Mouse (Mus musculus): Measurements from ENCODE around the gene Ckmt1. TPM values are rescaled to one million over a fixed set of nuclear protein-coding genes. Genes with fewer than 3 reads are reported as not detected.
"Not testable (repeated sequence)": the region's sequence is repeated elsewhere in the genome, so short reads cannot be mapped to it uniquely, and the experiment has no call there.

Ckmt1 gene
- polyA plus RNA-seq, 1 experiment from 2014 or later = 0.75 TPM

DNA sequence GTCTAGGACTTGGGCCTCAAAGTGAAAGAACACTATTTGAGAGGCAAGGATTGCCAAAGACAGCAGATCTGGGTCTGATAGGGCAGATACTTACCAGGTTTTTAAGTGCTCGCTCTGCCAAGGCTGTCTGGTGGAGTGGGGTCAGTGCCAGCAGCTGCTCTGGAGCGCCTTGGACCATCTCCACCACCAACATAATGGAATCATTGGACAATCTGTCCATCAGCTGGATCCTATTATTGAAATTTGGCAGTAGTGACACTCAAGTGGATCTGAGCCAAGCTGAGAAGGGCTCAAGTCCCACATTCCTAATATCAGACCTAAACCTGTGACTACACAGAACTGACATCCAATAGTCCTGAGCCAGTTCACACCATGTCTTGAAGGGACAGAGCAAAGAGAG, 11.3 kb downstream of the Ckmt1 start:
- DNase-seq = no peak
- 69% methylated on average over 2 of the region's 2 CpGs for WGBS
- H3K4me1 ChIP-seq (ENCODE audit: insufficient read depth) = no peaks in the 10 kb centered on the region
- no peak overlapping the region for H3K27ac ChIP-seq (ENCODE audit: low read depth)
- H3K9me3 ChIP-seq (ENCODE audit: low read depth, low read length) = no peaks in the 10 kb centered on the region
- no peak overlapping the region for H3K4me2 ChIP-seq
- H3K36me3 ChIP-seq (ENCODE audit: insufficient read depth) = no peaks in the 10 kb centered on the region
- no peak for TF ChIP-seq CTCF (IDR thresholded peaks at IDR 0.05; ENCODE audit: low read depth)
- no peak for ATAC-seq (ENCODE audit: insufficient read depth)
- H3K27me3 ChIP-seq (ENCODE audit: insufficient read depth, low read length) = no peaks in the 10 kb centered on the region
- no peak overlapping the region for H3K4me3 ChIP-seq (ENCODE audit: low read depth, low read length)
- H3K9ac ChIP-seq = no peak overlapping the region

DNA sequence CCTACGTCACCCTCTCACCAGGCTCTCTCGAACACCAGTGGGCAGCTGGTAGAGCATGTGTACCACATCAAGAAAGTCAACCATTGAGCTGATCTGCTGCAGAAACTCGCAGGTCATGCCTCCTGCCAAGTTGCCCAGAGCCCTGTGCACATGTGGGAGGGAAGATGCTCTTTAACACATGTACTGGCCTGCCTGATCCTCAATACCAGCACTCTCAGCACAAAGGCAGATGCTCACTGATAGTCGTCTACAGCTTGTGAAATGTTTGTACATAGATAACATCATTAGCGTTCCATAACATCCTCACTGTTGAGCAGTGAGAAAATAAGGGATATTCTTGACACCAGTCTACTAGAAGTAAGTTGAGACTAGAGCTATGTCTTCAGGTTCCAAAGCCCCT, 13.4 kb downstream of the Ckmt1 start:
- no peak overlapping the region for H3K4me2 ChIP-seq
- DNase-seq = no peak
- no peak for TF ChIP-seq CTCF (IDR thresholded peaks at IDR 0.05; ENCODE audit: low read depth)
- no peak for ATAC-seq (ENCODE audit: insufficient read depth)
- H3K4me3 ChIP-seq (ENCODE audit: low read depth, low read length) = no peak overlapping the region
- H3K4me1 ChIP-seq (ENCODE audit: insufficient read depth) = no peaks in the 10 kb centered on the region
- no peaks in the 10 kb centered on the region for H3K36me3 ChIP-seq (ENCODE audit: insufficient read depth)
- H3K27ac ChIP-seq (ENCODE audit: low read depth) = no peak overlapping the region
- H3K9ac ChIP-seq = no peak overlapping the region
- 73% methylated on average over 5 of the region's 5 CpGs for WGBS
- no peaks in the 10 kb centered on the region for H3K27me3 ChIP-seq (ENCODE audit: insufficient read depth, low read length)
- no peaks in the 10 kb centered on the region for H3K9me3 ChIP-seq (ENCODE audit: low read depth, low read length)

DNA sequence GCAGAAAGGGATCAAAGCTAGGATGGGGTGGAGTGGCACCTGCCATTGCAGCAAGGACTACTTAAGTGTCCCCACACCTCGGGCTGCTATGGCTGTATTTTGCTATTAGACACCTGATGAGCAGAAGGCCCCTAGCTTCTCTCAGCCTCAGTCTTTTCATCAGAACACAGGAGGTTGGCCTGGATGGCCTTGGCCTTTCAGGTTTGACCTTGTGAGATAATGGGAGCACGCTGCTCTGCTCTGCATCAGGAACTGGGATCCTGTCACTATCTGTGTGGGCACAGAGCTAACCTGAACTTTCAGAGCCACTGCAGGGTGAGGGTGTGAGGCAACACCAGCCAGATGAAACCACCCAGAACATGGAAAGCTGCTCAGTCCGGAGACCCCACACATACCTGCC, 14.8 kb downstream of the Ckmt1 start:
- no peak overlapping the region for H3K9ac ChIP-seq

DNA sequence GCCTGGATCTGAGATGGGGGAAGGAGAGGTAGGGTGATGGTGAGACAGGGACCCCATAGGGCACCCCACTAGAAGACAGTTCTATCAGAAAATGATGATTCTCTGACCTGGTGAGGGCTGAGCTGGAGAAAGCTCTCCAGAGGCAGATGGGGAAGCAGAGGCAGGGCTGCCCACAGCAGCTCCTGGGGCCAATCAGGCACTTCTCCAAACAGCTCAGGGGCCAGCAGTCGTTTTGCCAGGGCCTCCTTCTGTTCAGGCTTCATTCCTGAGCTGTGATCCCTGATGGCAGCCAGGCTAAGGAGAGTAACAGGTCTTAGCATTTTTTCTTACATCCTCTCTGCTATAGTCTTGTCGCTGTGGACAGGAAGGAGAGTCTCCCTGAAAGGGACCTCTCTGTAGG, 17.3 kb downstream of the Ckmt1 start:
- Histone ChIP-seq H3K36me3 (ENCODE audit: insufficient read depth) (no peaks in the 10 kb centered on the region), H3K27ac (ENCODE audit: low read depth) (no peak overlapping the region), H3K4me2 (no peak overlapping the region), H3K9me3 (ENCODE audit: low read depth, low read length) (no peaks in the 10 kb centered on the region), H3K4me3 (ENCODE audit: low read depth, low read length) (no peak overlapping the region), H3K27me3 (ENCODE audit: insufficient read depth, low read length) (no peaks in the 10 kb centered on the region), H3K4me1 (ENCODE audit: insufficient read depth) (no peaks in the 10 kb centered on the region), H3K9ac (no peak overlapping the region)
- no peak for TF ChIP-seq CTCF (IDR thresholded peaks at IDR 0.05; ENCODE audit: low read depth)
- WGBS = 48% methylated on average over 2 of the region's 2 CpGs
- DNase-seq (no peak), ATAC-seq (ENCODE audit: insufficient read depth) (no peak)

More for the DNA sequence above, 14.8 kb downstream of the Ckmt1 start:
- TF ChIP-seq CTCF (IDR thresholded peaks at IDR 0.05; ENCODE audit: low read depth) = no peak
- no peak overlapping the region for H3K27ac ChIP-seq (ENCODE audit: low read depth)
- DNase-seq (no peak), ATAC-seq (ENCODE audit: insufficient read depth) (no peak)
- no peaks in the 10 kb centered on the region for H3K27me3 ChIP-seq (ENCODE audit: insufficient read depth, low read length)
- H3K4me3 ChIP-seq (ENCODE audit: low read depth, low read length) = no peak overlapping the region
- H3K9me3 ChIP-seq (ENCODE audit: low read depth, low read length) = no peaks in the 10 kb centered on the region
- H3K36me3 ChIP-seq (ENCODE audit: insufficient read depth) = no peaks in the 10 kb centered on the region
- H3K4me2 ChIP-seq = no peak overlapping the region
- H3K4me1 ChIP-seq (ENCODE audit: insufficient read depth) = no peaks in the 10 kb centered on the region
- 63% methylated on average over 3 of the region's 3 CpGs for whole genome bisulfite sequencing

DNA sequence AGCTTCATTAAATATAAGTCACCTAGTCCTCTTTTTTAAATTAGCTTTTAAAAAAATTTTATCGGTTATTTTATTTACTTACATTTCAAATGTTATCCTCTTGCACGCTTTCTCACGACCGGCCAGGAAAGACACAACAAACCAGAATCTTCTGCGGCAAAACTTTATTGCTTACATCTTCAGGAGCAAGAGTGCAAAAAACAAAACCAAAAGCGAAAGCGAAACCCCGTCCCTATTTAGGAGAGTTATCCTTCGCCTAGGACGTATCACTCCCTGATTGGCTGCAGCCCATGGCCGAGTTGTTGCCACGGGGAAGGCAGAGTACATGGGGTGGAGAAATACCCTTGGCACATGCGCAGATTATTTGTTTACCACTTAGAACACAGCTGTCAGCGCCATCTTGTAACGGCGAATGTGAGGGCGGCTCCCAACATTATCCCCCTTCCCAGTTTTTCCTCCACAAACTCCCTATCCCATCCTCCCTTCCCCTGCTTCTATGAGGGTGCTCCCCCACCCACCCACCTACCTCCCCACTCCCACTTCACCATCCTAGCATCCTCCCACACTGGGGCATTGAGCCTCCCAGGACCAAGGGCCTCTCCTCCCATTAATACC, 29.6 kb downstream of the Ckmt1 start, which contains the start of gene Strc:
Strc (minus strand) TSS at position 208 of the 615 bp plus-strand sequence.
- H3K4me1 ChIP-seq (ENCODE audit: insufficient read depth) = not testable (repeated sequence)

DNA sequence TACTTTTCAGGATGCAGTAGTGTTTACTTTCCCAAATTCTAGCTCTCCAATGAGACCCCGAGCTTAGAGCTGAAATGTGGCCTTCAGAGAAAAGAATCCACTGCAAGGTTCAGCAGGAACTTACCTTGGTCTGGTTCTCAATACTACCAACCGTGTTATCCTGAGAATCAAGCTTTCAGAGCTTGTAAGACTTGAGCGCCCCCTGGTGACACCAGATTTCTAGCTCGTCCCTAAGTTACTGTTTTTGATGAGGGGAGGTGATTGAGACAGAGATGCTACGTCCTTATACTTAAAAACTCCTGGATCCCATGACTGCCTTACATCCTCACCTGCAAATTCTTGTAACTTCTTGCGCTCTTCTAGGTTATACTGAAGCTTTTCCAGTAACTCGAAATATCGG, 39.1 kb downstream of the Ckmt1 start:
- 15% methylated on average over 8 of the region's 8 CpGs for WGBS
- H3K4me3 ChIP-seq (ENCODE audit: low read depth, low read length) = no peak overlapping the region
- H3K27ac ChIP-seq (ENCODE audit: low read depth) = no peak overlapping the region
- no peaks in the 10 kb centered on the region for H3K27me3 ChIP-seq (ENCODE audit: insufficient read depth, low read length)
- peak; percentile 81 for TF ChIP-seq CTCF (IDR thresholded peaks at IDR 0.05; ENCODE audit: low read depth)
- DNase-seq (peak; percentile 95), ATAC-seq (ENCODE audit: insufficient read depth) (no peak)
- H3K4me1 ChIP-seq (ENCODE audit: insufficient read depth) = no peaks in the 10 kb centered on the region
- no peak overlapping the region for H3K4me2 ChIP-seq
- no peaks in the 10 kb centered on the region for H3K9me3 ChIP-seq (ENCODE audit: low read depth, low read length)
- H3K9ac ChIP-seq = no peak overlapping the region
- no peaks in the 10 kb centered on the region for H3K36me3 ChIP-seq (ENCODE audit: insufficient read depth)

More for the DNA sequence above, 29.6 kb downstream of the Ckmt1 start, which contains the start of gene Strc:
- not testable (repeated sequence) for H3K27ac ChIP-seq (ENCODE audit: low read depth); DNase-seq; H3K27me3 ChIP-seq (ENCODE audit: insufficient read depth, low read length); H3K9ac ChIP-seq; ATAC-seq (ENCODE audit: insufficient read depth); H3K9me3 ChIP-seq (ENCODE audit: low read depth, low read length); H3K36me3 ChIP-seq (ENCODE audit: insufficient read depth); H3K4me2 ChIP-seq; H3K4me3 ChIP-seq (ENCODE audit: low read depth, low read length)
- 91% methylated on average over 14 of the region's 17 CpGs for WGBS

DNA sequence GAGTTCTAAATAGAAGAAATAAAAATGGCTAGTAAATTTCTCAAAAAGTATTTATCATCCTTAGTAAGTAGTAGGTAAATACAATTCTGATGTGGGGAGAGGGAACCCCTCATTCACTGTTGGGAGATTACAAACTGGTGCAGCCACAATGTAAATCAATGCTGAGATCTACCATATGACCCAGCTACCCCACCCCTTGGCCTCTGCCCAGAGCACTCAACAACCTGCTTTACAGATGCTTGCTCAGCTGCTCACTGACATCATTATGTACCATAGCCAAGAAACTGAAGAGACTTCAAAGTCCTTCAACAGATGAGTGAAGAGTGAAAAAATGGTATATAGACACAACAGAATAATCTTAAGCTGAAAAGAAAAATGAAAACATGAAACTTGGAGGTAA, 45.8 kb downstream of the Ckmt1 start:
- DNase-seq (no peak), ATAC-seq (ENCODE audit: insufficient read depth) (no peak)
- Histone ChIP-seq H3K4me2 (no peak overlapping the region), H3K27ac (ENCODE audit: low read depth) (no peak overlapping the region), H3K4me3 (ENCODE audit: low read depth, low read length) (no peak overlapping the region), H3K36me3 (ENCODE audit: insufficient read depth) (no peaks in the 10 kb centered on the region), H3K9me3 (ENCODE audit: low read depth, low read length) (no peaks in the 10 kb centered on the region), H3K9ac (no peak overlapping the region), H3K4me1 (ENCODE audit: insufficient read depth) (no peaks in the 10 kb centered on the region), H3K27me3 (ENCODE audit: insufficient read depth, low read length) (no peaks in the 10 kb centered on the region)
- TF ChIP-seq CTCF (IDR thresholded peaks at IDR 0.05; ENCODE audit: low read depth) = no peak

DNA sequence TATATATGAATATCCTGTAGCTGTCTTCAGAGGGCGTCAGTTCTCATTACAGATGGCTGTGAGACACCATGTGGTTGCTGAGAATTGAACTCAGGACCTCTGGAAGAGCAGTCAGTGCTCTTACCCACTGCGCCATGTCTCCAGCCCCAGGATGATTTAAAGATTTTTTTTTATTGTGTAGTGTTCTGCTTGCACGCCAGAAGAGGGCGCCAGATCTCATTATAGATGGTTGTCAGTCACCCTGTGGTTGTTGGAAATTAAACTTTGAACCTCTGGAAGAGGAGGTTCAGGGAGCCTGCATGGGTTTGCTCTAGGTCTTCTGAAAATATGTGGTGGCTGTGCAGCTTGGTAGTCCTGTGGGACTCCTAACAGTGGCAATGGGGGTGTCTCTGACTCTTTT, 50.6 kb downstream of the Ckmt1 start:
- Histone ChIP-seq H3K27me3 (ENCODE audit: insufficient read depth, low read length) (no peaks in the 10 kb centered on the region), H3K36me3 (ENCODE audit: insufficient read depth) (no peaks in the 10 kb centered on the region), H3K4me3 (ENCODE audit: low read depth, low read length) (no peak overlapping the region), H3K4me2 (no peak overlapping the region), H3K27ac (ENCODE audit: low read depth) (no peak overlapping the region), H3K4me1 (ENCODE audit: insufficient read depth) (no peaks in the 10 kb centered on the region), H3K9ac (no peak overlapping the region), H3K9me3 (ENCODE audit: low read depth, low read length) (no peaks in the 10 kb centered on the region)
- 26% methylated on average over 4 of the region's 4 CpGs for WGBS
- TF ChIP-seq CTCF (IDR thresholded peaks at IDR 0.05; ENCODE audit: low read depth) = peak; percentile 55
- DNase-seq (peak; percentile 45), ATAC-seq (ENCODE audit: insufficient read depth) (no peak)
